Mouse (Mus musculus) heart, postnatal 0 days (tissue): Measurements from ENCODE around the gene Egfr.

Experiments
- CTCF ChIP-seq: IDR thresholded peaks from 2 replicates; pipeline ENCODE4 v1.5.1; 2016; ENCODE audit warnings: antibody characterized with exemption, control low read depth, low read depth
- EP300 ChIP-seq: IDR thresholded peaks from 2 replicates; pipeline ENCODE4 v1.6.1; 2016; ENCODE audit warnings: antibody characterized with exemption, low read depth

GRCm38 (mm10) chr11:16881932-16882331 is 129.9 kb downstream of the Egfr start:
- TF ChIP-seq CTCF (no peak), EP300 (no peak)
